Mouse (Mus musculus) hindbrain, embryonic 14.5 days (tissue): ENCODE results near the gene Rnf144b. TPM values are rescaled to one million over a fixed set of nuclear protein-coding genes. Genes with fewer than 3 reads are reported as not detected.

Experiments
- ATAC-seq: fragments of 200-750 bp; cut with Nextera tagmentation; 2 replicates; pipeline ENCODE4 v1.8.0; 2017; ENCODE audit warnings: moderate number of reproducible peaks, mild to moderate bottlenecking, moderate TSS enrichment, moderate library complexity; ENCODE audit not compliant: low FRiP score
- DNase-seq: peaks from one replicate; pipeline ENCODE4 v3.0.0-alpha.2; 2015; ENCODE audit warnings: low spot score
- H3K27ac ChIP-seq: fragments of 300-500 bp; sonication (generic); 2 replicates; pipeline ENCODE4 v1.5.1; 2014; ENCODE audit warnings: mild to moderate bottlenecking, moderate library complexity
- H3K27me3 ChIP-seq: fragments of 300-500 bp; sonication (generic); 2 replicates; pipeline ENCODE4 v1.6.1; 2014; ENCODE audit warnings: mild to moderate bottlenecking, low read length, mixed read lengths; ENCODE audit not compliant: control insufficient read depth, insufficient read depth
- H3K36me3 ChIP-seq: fragments of 300-500 bp; sonication (generic); replicated peaks from 2 replicates; pipeline ENCODE4 v1.6.1; 2014; ENCODE audit not compliant: control insufficient read depth, insufficient read depth
- H3K4me1 ChIP-seq: fragments of 300-500 bp; sonication (generic); replicated peaks from 2 replicates; pipeline ENCODE4 v1.6.1; 2014; ENCODE audit warnings: antibody characterized with exemption, low read length, mixed read lengths; ENCODE audit not compliant: control insufficient read depth, insufficient read depth
- H3K4me2 ChIP-seq: fragments of 300-500 bp; sonication (generic); replicated peaks from 2 replicates; pipeline ENCODE4 v1.6.1; 2014; ENCODE audit warnings: mild to moderate bottlenecking, moderate library complexity
- H3K4me3 ChIP-seq: fragments of 300-500 bp; sonication (generic); replicated peaks from 2 replicates; pipeline ENCODE4 v1.5.1; 2014; ENCODE audit warnings: mild to moderate bottlenecking, low read length
- H3K9ac ChIP-seq: fragments of 300-500 bp; sonication (generic); 2 replicates; pipeline ENCODE4 v1.6.1; 2014
- H3K9me3 ChIP-seq: fragments of 300-500 bp; sonication (generic); 2 replicates; pipeline ENCODE4 v1.6.1; 2016; ENCODE audit warnings: low read length; ENCODE audit not compliant: control insufficient read depth
- WGBS: fragments of 180-500 bp; shearing (Covaris S2); extraction: QIAGEN DNeasy Blood & Tissue Kit; methylation state at CpG from one replicate; pipeline ENCODE4 v1.1.7; 2014; 5-methylcytosine and 5-hydroxymethylcytosine counted together
- polyA plus RNA-seq: library from polyadenylated mRNA; unstranded; fragments of >200 nt; fragmentation: Nextera tagmentation; extraction: Ambion mirVana; gene quantifications from 2 replicates; pipeline ENCODE4 v1.2.1, GENCODE M21; 2014

Rnf144b gene
- polyA plus RNA-seq, 1 experiment from 2014 or later, result 1.7 TPM

DNA sequence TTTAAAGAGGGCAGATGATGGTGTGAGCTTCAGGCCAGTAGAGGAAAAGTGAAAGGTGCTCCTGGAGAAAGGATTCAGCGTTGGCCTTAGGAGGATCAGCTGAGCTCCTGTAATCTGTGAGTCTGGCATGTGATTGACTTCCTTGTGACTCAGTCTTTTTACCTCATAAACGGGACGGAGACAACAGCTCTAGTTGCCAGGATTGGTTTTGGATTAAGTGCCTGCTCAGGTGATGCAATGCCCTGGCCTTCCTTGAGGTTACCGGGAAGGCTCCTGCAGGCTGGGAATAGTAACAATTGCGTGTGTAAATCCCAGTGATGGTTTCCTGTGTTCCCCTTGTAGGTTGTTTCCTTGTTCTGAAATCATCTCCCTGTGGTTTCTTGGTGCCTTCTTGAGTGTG, 39.5 kb downstream of the Rnf144b start:
- no peaks in the 10 kb centered on the region for H3K27me3 ChIP-seq
- no peak overlapping the region for H3K9ac ChIP-seq
- no peak for DNase-seq
- WGBS, result 91% methylated on average over 5 of the region's 5 CpGs
- H3K4me1 ChIP-seq, result no peaks in the 10 kb centered on the region
- ATAC-seq, result no peak
- H3K4me2 ChIP-seq, result no peak overlapping the region
- no peaks in the 10 kb centered on the region for H3K9me3 ChIP-seq
- H3K27ac ChIP-seq, result no peak overlapping the region
- H3K36me3 ChIP-seq, result no peaks in the 10 kb centered on the region
- H3K4me3 ChIP-seq, result no peak overlapping the region

DNA sequence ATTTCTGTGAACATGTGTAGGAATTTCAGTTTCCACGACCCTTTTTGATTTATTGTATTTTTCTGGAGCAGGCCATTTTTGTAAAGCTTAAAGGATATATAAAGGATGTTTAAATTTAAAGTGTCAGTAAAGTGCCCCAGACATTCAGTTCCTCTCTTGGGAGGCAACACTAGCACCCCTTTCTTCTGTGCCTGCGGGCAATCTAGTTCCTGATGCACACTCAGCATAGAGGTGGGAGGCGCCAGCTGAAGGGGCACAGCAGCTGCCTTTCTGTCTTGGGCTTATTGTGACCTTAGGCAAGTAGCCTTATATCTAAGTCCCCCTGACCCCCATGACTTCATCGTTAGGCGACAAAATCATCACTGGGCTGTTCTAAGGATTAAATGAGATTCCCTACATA, 42.3 kb downstream of the Rnf144b start:
- WGBS, result 92% methylated on average over 5 of the region's 5 CpGs
- ATAC-seq, result no peak

DNA sequence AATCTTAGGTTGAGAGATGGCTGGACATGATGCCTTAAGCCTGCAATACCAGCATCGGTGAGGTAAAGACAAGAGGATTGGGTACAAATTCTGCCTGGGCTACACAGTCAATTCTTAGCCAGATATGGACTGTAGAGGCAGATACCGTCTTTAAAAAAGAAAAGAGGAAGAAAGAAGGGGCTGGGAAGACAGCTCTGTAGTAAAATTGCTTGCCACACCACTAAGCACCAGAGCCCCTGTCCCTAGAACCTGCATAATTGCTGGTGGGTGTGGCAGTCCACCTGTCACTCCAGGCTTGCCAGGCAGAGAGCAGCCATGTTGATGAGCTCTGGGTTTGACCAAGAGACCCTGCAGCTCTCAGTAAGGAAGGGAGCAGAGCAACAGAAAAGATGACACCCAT, 42.8 kb downstream of the Rnf144b start:
- Histone ChIP-seq H3K9ac (no peak overlapping the region), H3K27me3 (no peaks in the 10 kb centered on the region)

More for the DNA sequence above, 42.3 kb downstream of the Rnf144b start:
- Histone ChIP-seq H3K4me3 (no peak overlapping the region), H3K9ac (no peak overlapping the region), H3K4me1 (no peaks in the 10 kb centered on the region), H3K27me3 (no peaks in the 10 kb centered on the region), H3K27ac (no peak overlapping the region), H3K4me2 (no peak overlapping the region), H3K36me3 (no peaks in the 10 kb centered on the region), H3K9me3 (no peaks in the 10 kb centered on the region)
- DNase-seq, result no peak

DNA sequence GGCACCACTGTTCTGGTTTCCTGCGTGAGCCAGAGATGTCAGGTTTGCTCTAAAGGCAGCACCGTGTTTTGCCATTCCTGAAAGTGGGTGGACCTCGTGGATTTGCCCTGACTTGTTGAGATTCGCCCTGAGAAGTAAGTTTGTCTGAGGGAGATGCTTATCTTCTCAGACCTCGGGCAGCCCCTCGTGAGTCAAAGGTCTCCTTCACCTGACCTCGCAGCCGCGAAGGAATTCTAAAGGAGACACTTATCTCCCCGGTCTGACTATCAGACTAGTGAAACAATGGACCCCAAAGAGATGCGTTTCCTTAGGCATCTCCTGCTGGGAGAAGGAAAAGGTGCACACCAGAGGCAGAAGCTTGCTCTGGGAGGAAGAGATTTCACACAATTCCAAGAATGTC, 46.0 kb downstream of the Rnf144b start:
- H3K27me3 ChIP-seq, result no peaks in the 10 kb centered on the region
- H3K4me2 ChIP-seq, result no peak overlapping the region
- H3K27ac ChIP-seq, result no peak overlapping the region
- no peaks in the 10 kb centered on the region for H3K36me3 ChIP-seq
- H3K4me3 ChIP-seq, result no peak overlapping the region
- H3K9me3 ChIP-seq, result no peaks in the 10 kb centered on the region
- no peak overlapping the region for H3K9ac ChIP-seq
- DNase-seq (no peak), ATAC-seq (no peak)
- no peaks in the 10 kb centered on the region for H3K4me1 ChIP-seq
- WGBS, result 66% methylated on average over 11 of the region's 11 CpGs

More for the DNA sequence above, 42.8 kb downstream of the Rnf144b start:
- H3K4me1 ChIP-seq, result no peaks in the 10 kb centered on the region
- DNase-seq (no peak), ATAC-seq (no peak)
- H3K36me3 ChIP-seq, result no peaks in the 10 kb centered on the region
- H3K4me2 ChIP-seq, result no peak overlapping the region
- WGBS, result 99% methylated on average over 2 of the region's 2 CpGs
- no peak overlapping the region for H3K4me3 ChIP-seq
- H3K9me3 ChIP-seq, result no peaks in the 10 kb centered on the region
- no peak overlapping the region for H3K27ac ChIP-seq

DNA sequence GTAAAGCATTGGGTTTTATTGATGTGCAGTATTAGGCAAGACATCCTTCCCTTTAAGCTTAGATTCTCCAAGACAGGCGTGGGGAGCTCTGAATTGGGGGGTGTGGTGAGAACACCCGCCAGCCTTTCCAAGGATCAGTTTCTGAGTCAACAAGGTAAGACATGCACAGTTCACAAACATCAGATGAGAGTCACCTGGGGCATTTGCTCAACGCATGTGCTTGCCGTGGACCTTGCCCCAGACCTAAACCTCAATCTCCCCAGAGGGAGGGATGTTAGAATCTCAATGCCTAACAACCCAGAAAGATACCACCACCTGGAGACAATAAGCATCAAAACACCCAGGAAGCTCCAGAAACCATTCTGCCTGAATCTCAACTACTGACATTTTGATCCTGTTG, 47.6 kb downstream of the Rnf144b start:
- H3K4me2 ChIP-seq, result no peak overlapping the region
- WGBS, result 87% methylated on average over 4 of the region's 4 CpGs
- H3K27ac ChIP-seq, result no peak overlapping the region
- H3K9ac ChIP-seq, result no peak overlapping the region
- no peaks in the 10 kb centered on the region for H3K27me3 ChIP-seq
- no peaks in the 10 kb centered on the region for H3K36me3 ChIP-seq
- ATAC-seq (no peak), DNase-seq (no peak)
- H3K4me1 ChIP-seq, result no peaks in the 10 kb centered on the region
- no peaks in the 10 kb centered on the region for H3K9me3 ChIP-seq
- no peak overlapping the region for H3K4me3 ChIP-seq

DNA sequence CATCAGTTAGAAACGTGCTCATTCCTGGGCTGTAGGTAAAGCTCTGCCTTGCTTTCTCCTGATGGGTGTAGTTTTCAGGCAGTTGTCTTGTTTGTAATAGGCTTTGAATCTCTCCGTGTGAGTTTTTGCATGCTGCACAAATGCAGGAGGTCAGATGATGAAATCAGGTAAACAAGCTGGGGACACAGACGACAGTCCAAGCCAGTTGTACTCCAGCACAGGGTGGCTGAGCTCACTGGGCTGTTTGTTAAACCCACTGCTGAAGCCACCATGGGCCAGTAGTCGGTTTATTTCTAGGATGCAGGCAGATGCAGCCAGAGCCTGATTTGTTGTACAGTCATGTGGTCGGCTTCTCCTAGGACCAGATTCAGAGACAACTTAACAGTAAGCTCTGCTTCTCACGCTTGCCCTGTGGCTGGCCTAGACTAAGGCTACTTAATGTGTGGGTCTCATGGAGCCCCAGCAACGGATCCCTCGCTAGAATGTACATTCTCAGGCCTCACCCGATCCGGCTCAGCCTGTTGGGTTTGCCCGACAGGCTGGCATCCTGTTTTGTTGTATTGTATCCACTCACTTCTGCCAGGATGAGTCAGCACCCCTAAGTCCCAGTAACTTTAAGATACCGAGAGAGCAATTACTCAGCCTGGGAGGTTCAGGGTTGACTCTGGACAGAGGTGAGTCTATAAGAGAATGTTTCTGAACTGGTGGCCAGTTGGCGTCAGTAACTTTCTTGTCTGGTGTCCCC, 48.5 kb downstream of the Rnf144b start:
- 82% methylated on average over 13 of the region's 13 CpGs for WGBS
- H3K4me2 ChIP-seq, result no peak overlapping the region
- ATAC-seq (no peak), DNase-seq (no peak)
- H3K27me3 ChIP-seq, result no peaks in the 10 kb centered on the region
- H3K9me3 ChIP-seq, result no peaks in the 10 kb centered on the region
- H3K9ac ChIP-seq, result no peak overlapping the region
- no peak overlapping the region for H3K27ac ChIP-seq
- no peaks in the 10 kb centered on the region for H3K4me1 ChIP-seq
- no peak overlapping the region for H3K4me3 ChIP-seq
- H3K36me3 ChIP-seq, result no peaks in the 10 kb centered on the region

DNA sequence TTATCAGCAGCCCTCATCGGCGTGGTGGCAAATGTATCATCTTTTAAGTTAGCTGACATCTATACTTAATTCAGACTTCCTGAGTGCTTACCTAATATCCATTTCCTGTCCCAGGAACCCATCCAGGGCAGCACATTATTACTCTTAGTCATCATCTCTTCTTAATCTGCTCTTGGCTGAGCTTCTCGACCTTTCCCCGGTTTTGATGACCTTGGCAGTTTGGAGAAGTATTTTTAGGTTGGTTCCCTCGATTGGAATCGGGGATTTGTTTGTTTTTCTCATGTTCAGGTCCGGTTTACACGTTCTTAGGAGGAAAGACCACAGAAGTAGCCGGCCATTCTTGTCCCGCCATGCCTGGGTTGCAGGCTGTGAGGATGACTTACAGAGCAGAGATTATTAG, 50.4 kb downstream of the Rnf144b start:
- DNase-seq (no peak), ATAC-seq (no peak)
- no peaks in the 10 kb centered on the region for H3K27me3 ChIP-seq
- H3K36me3 ChIP-seq, result no peaks in the 10 kb centered on the region
- H3K9ac ChIP-seq, result no peak overlapping the region
- no peaks in the 10 kb centered on the region for H3K9me3 ChIP-seq
- no peaks in the 10 kb centered on the region for H3K4me1 ChIP-seq
- H3K4me3 ChIP-seq, result no peak overlapping the region
- 90% methylated on average over 10 of the region's 10 CpGs for WGBS
- H3K4me2 ChIP-seq, result no peak overlapping the region
- H3K27ac ChIP-seq, result no peak overlapping the region

DNA sequence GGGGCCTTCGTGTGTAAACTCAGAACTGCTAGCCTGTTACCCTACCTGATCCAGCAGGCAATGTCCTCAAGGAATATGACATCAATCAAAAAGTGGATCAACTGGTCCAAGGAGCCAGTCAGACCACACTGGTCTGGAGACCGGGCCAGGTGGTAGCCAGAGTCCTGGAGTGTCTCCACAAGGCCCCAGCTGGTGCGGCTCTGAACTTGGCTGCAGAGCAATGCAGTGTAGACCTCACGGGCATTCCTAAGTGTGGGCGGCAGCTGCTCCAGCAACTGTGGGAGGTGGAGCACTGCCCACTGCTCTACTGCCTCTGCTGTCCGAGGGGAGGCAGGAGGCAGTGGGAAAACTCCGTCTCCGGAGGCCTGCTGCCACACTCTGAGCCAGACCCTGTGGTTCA, 55.7 kb downstream of the Rnf144b start:
- no peak overlapping the region for H3K27ac ChIP-seq
- DNase-seq (no peak), ATAC-seq (no peak)
- H3K9me3 ChIP-seq, result no peaks in the 10 kb centered on the region
- H3K4me3 ChIP-seq, result no peak overlapping the region
- H3K36me3 ChIP-seq, result no peaks in the 10 kb centered on the region
- H3K4me2 ChIP-seq, result no peak overlapping the region
- H3K9ac ChIP-seq, result no peak overlapping the region
- H3K27me3 ChIP-seq, result no peaks in the 10 kb centered on the region
- WGBS, result 76% methylated on average over 8 of the region's 8 CpGs
- no peaks in the 10 kb centered on the region for H3K4me1 ChIP-seq

DNA sequence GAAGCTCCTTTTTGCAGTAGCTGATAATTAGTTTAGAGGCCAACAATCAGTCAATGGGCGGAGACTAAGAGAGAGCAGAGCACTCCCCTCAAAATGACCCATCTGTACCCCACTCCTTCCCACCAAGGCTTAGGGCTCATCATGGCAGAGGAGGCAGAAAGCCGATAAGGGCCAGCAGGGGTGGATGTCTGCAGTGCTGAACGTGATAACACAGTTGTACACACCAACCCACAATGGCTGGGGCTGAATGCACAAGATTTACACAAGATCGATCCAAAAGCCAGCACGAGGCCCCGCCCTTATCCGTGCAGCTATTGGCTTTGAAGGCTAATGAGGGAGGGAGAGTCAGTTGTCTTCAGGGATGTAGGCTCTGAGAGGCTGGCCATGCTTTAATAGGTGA, 58.3 kb downstream of the Rnf144b start:
- ATAC-seq, result no peak
- DNase-seq, result no peak
- WGBS, result 88% methylated on average over 7 of the region's 7 CpGs
- H3K9ac ChIP-seq, result no peak overlapping the region
- H3K27me3 ChIP-seq, result no peaks in the 10 kb centered on the region
- H3K4me2 ChIP-seq, result no peak overlapping the region
- no peak overlapping the region for H3K27ac ChIP-seq
- no peak overlapping the region for H3K4me3 ChIP-seq
- no peaks in the 10 kb centered on the region for H3K9me3 ChIP-seq
- no peaks in the 10 kb centered on the region for H3K4me1 ChIP-seq
- no peaks in the 10 kb centered on the region for H3K36me3 ChIP-seq

DNA sequence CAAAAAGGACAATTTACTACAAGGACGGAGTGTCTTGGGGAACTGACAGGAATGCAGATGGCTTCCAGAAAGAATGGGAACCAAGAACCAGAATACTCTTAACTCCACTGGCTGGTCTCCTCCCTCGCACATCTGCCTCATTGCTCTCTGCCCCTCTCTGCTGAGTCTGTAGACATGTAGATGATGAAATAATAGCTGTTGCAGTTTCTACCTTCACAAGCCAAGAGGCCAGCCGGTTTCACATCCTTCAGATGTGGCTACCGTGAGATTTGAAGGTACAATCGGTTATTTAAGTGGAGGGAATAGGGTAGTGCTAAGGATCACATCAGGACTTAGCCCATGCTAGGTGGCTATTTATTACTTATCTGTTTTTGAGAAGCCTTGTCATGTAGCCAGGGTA, 59.9 kb downstream of the Rnf144b start:
- no peaks in the 10 kb centered on the region for H3K4me1 ChIP-seq
- H3K9ac ChIP-seq, result no peak overlapping the region
- WGBS, result 89% methylated on average over 5 of the region's 5 CpGs
- no peak for DNase-seq
- H3K4me3 ChIP-seq, result no peak overlapping the region
- H3K36me3 ChIP-seq, result no peaks in the 10 kb centered on the region
- no peaks in the 10 kb centered on the region for H3K9me3 ChIP-seq
- no peak for ATAC-seq
- H3K27ac ChIP-seq, result no peak overlapping the region
- no peaks in the 10 kb centered on the region for H3K27me3 ChIP-seq
- H3K4me2 ChIP-seq, result no peak overlapping the region
